Mouse (Mus musculus): ENCODE measurements around the gene Fbxw14. TPM values are rescaled to one million over a fixed set of nuclear protein-coding genes. Genes with fewer than 3 reads are reported as not detected.
"Not testable (repeated sequence)": the region's sequence is repeated elsewhere in the genome, so short reads cannot be mapped to it uniquely, and the experiment has no call there.

The Fbxw14 gene
- polyA plus RNA-seq (2016; fragmentation: Nextera tagmentation; extraction: Ambion mirVana) = not detected in 2 replicates

DNA sequence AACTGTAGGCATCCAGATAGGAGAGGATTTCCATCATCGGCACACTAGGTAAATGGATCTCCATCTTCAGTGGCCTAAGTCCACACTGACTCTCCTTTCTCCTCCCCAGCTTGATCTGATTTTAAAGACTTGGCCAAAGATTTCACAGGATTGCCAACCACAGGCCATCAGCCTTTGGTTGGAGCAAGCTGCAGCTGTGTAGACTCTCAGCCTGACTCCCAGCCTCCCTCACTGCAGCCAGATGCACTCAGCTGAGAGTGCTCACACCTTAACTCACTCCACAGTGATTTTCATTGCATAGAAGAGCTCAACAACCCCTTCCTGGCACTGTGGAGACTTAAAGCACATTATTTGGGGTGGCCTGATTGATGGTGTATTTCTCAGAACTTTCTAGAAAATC, at the start of gene Fbxw14:
TSS of gene Fbxw14 (minus strand) at position 101 of the 400 bp plus-strand sequence.
- H3K4me1 ChIP-seq; H3K27ac ChIP-seq; H3K4me3 ChIP-seq; DNase-seq (ENCODE audit: low spot score); H3K27me3 ChIP-seq (ENCODE audit: low read depth, poor library complexity, severe bottlenecking); H3K36me3 ChIP-seq; H3K9me3 ChIP-seq (replicated peaks): not testable (repeated sequence)
- WGBS = 86% methylated on average over 1 of the region's 1 CpGs

DNA sequence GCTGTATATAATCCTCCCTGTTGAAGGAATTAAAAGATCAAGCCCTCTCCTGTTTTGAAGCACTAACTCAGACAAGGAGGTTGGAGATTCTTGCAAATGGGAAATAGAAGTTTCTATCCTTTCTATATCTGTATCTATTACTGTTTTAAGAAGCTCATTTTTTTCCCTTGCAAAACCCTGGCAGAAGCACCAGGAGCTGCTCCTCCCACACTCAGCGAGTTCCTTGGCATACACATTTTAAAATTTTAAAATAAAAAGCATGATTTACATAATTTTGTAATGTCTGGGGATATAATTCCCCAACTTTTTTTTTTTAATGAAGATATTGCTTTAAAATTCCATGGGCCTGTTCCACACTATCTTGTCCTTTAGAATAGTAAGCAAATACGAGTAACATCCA, 24.4 kb downstream of the Fbxw14 start:
- no peak overlapping the region for H3K4me3 ChIP-seq
- 77% methylated on average over 2 of the region's 2 CpGs for WGBS
- no peak for DNase-seq (ENCODE audit: low spot score)
- no peaks in the 10 kb centered on the region for H3K9me3 ChIP-seq (replicated peaks)
- H3K4me1 ChIP-seq = no peaks in the 10 kb centered on the region
- no peaks in the 10 kb centered on the region for H3K27me3 ChIP-seq (ENCODE audit: low read depth, poor library complexity, severe bottlenecking)
- H3K27ac ChIP-seq = no peak overlapping the region
- no peaks in the 10 kb centered on the region for H3K36me3 ChIP-seq

DNA sequence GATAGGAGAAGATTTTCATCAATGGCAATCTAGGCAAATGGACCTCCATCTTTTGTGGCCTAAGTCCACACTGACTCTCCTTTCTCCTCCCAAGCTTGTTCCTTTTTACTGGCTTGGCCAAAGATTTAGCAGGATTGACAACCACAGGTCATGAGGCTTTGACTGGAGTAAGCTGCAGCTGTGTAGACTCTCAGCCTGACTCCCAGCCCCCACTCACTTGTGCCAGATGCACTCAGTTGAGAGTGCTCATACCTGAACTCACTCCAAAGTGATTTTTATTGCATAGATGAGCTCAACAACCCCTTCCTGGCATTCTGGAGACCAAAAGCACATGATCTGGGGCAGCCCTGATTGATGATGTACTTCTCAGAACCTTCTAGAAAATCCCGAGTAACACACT, 52.8 kb downstream of the Fbxw14 start, which contains the start of gene Fbxw20:
TSS of gene Fbxw20 (minus strand) at position 101 of the 400 bp plus-strand sequence.
- Histone ChIP-seq H3K9me3 (replicated peaks) (no peaks in the 10 kb centered on the region), H3K4me3 (no peak within 1 kb of the TSS), H3K4me1 (no peaks in the 10 kb centered on the region), H3K36me3 (no peaks in the 10 kb centered on the region), H3K27ac (no peak within 1 kb of the TSS), H3K27me3 (ENCODE audit: low read depth, poor library complexity, severe bottlenecking) (no peaks in the 10 kb centered on the region)
- 81% methylated on average over 1 of the region's 1 CpGs for WGBS
- DNase-seq (ENCODE audit: low spot score) = no peak

Other genes with a start within 250 kb of the Fbxw14 start
- gene Shisa5, start 249.1 kb downstream of the Fbxw14 start, polyA plus RNA-seq (2016; fragmentation: Nextera tagmentation; extraction: Ambion mirVana) = 36.1 and 44.4 TPM in 2 replicates
- gene Trex1, start 227.9 kb downstream of the Fbxw14 start, polyA plus RNA-seq (2016; fragmentation: Nextera tagmentation; extraction: Ambion mirVana) = 7.5 and 9.4 TPM in 2 replicates
- gene Atrip, start 213.6 kb downstream of the Fbxw14 start, polyA plus RNA-seq (2016; fragmentation: Nextera tagmentation; extraction: Ambion mirVana) = 35.3 and 36.8 TPM in 2 replicates
- 13.6 and 14.1 TPM in 2 replicates for gene Ccdc51, start 205.2 kb downstream of the Fbxw14 start, polyA plus RNA-seq (2016; fragmentation: Nextera tagmentation; extraction: Ambion mirVana)
- gene Tma7, start 205.1 kb downstream of the Fbxw14 start, polyA plus RNA-seq (2016; fragmentation: Nextera tagmentation; extraction: Ambion mirVana) = 805 and 864 TPM in 2 replicates
- 18.6 and 23.7 TPM in 2 replicates for gene Plxnb1, start 192.3 kb downstream of the Fbxw14 start, polyA plus RNA-seq (2016; fragmentation: Nextera tagmentation; extraction: Ambion mirVana)
- gene Fbxw21, start 125.6 kb downstream of the Fbxw14 start, polyA plus RNA-seq (2016; fragmentation: Nextera tagmentation; extraction: Ambion mirVana) = not detected in 2 replicates
- not detected in 2 replicates for gene Fbxw13, start 91.7 kb downstream of the Fbxw14 start, polyA plus RNA-seq (2016; fragmentation: Nextera tagmentation; extraction: Ambion mirVana)
- gene Fbxw20, start 52.9 kb downstream of the Fbxw14 start, polyA plus RNA-seq (2016; fragmentation: Nextera tagmentation; extraction: Ambion mirVana) = not detected in 2 replicates
- not detected in 2 replicates for gene Fbxw28, start 52.0 kb upstream of the Fbxw14 start, polyA plus RNA-seq (2016; fragmentation: Nextera tagmentation; extraction: Ambion mirVana)
- not detected in 2 replicates for gene Fbxw22, start 116.6 kb upstream of the Fbxw14 start, polyA plus RNA-seq (2016; fragmentation: Nextera tagmentation; extraction: Ambion mirVana)
- gene Fbxw16, start 161.5 kb upstream of the Fbxw14 start, polyA plus RNA-seq (2016; fragmentation: Nextera tagmentation; extraction: Ambion mirVana) = not detected in 2 replicates
- not detected in 2 replicates for gene Fbxw19, start 208.2 kb upstream of the Fbxw14 start, polyA plus RNA-seq (2016; fragmentation: Nextera tagmentation; extraction: Ambion mirVana)